Comparison of ENCODE assay signal across 20 mouse cellular contexts in genomic region chr9:90275500-90275899, GRCm38 (mm10). TPM values are rescaled to one million over a fixed set of nuclear protein-coding genes. Genes with fewer than 3 reads are reported as not detected.
DNase-seq lines count a peak whose midpoint lies in the region; ATAC-seq and TF ChIP-seq lines count a peak whose summit lies in the region.
"Had no signal": no experiment of that assay in that cellular context is flagged by ENCODE, and none has a peak within 500 bp of the region (broad histone marks: within the 10 kb centered on the region; RNA-seq: fewer than 3 reads in every experiment).

No protein-coding gene starts in this region.

- H3K27ac ChIP-seq in liver, embryonic 13.5 days = peak overlapping the region; percentile 24; the same call in 1 of the 2 replicates
- H3K27ac ChIP-seq in liver, embryonic 11.5 days (ENCODE audit: low read depth, low read length) = no peak overlapping the region
- no peak overlapping the region for H3K27ac ChIP-seq in limb, embryonic 11.5 days (replicated peaks; ENCODE audit: low read depth, low read length)
- peak overlapping the region; percentile 81 for H3K27ac ChIP-seq in stomach, postnatal 0 days (replicated peaks)
- H3K27ac ChIP-seq: embryonic facial prominence, embryonic 12.5 days; kidney, embryonic 15.5 days; liver, embryonic 14.5 days; midbrain, embryonic 13.5 days had no signal

- peaks cover 44% of the 10 kb centered on the region for H3K4me1 ChIP-seq in liver, embryonic 13.5 days (replicated peaks)
- no peaks in the 10 kb centered on the region for H3K4me1 ChIP-seq in liver, embryonic 11.5 days (replicated peaks; ENCODE audit: control insufficient read depth, insufficient read depth, low read length)
- H3K4me1 ChIP-seq in limb, embryonic 11.5 days (ENCODE audit: control insufficient read depth, insufficient read depth, low read length) = no peaks in the 10 kb centered on the region
- no peaks in the 10 kb centered on the region; the same call in 1 of the 2 replicates for H3K4me1 ChIP-seq in stomach, postnatal 0 days (replicated peaks; ENCODE audit: control insufficient read depth, insufficient read depth)
- H3K4me1 ChIP-seq: embryonic facial prominence, embryonic 12.5 days; midbrain, embryonic 13.5 days had no signal

- TF ChIP-seq CTCF in stomach, postnatal 0 days (IDR thresholded peaks at IDR 0.05; ENCODE audit: low read depth) = no peak

- no peak for TF ChIP-seq EP300 in stomach, postnatal 0 days (optimal IDR thresholded peaks at IDR 0.05)

- no peak for DNase-seq in liver, embryonic 13.5 days
- no peak for DNase-seq in liver, embryonic 11.5 days (ENCODE audit: low spot score)
- peak; percentile 7 for DNase-seq in limb, embryonic 11.5 days (ENCODE audit: low spot score)
- DNase-seq in lung, postnatal 10 days = peak; percentile 34
- peak; percentile 75 for DNase-seq in stomach, postnatal 0 days (ENCODE audit: low spot score)
- DNase-seq in cerebellum, postnatal 25 days = no peak
- no peak for DNase-seq in frontal cortex, adult 2 months (ENCODE audit: extremely low spot score in 1 of 2, low spot score in 1 of 2)
- DNase-seq: adrenal gland, postnatal 36 days; cerebellum, postnatal 36 days; gastrocnemius, postnatal 36 days; heart, postnatal 36 days; thymus, postnatal 14 days had no signal

- no peaks in the 10 kb centered on the region for H3K36me3 ChIP-seq in liver, embryonic 13.5 days
- H3K36me3 ChIP-seq in liver, embryonic 11.5 days (ENCODE audit: control insufficient read depth, insufficient read depth, low read length) = no peaks in the 10 kb centered on the region
- no peaks in the 10 kb centered on the region for H3K36me3 ChIP-seq in limb, embryonic 11.5 days (ENCODE audit: control insufficient read depth, insufficient read depth, low read length)
- no peaks in the 10 kb centered on the region for H3K36me3 ChIP-seq in stomach, postnatal 0 days (ENCODE audit: control insufficient read depth, insufficient read depth, low read length)
- H3K36me3 ChIP-seq: embryonic facial prominence, embryonic 12.5 days; heart, embryonic 12.5 days; kidney, embryonic 15.5 days; midbrain, embryonic 13.5 days had no signal

- no peak for ATAC-seq in liver, embryonic 13.5 days (ENCODE audit: low read depth)
- ATAC-seq in liver, embryonic 11.5 days (replicated peaks; ENCODE audit: low FRiP score) = no peak
- no peak for ATAC-seq in limb, embryonic 11.5 days (ENCODE audit: insufficient number of reproducible peaks, low FRiP score, low TSS enrichment, low read depth)
- ATAC-seq in stomach, postnatal 0 days (ENCODE audit: low FRiP score, low TSS enrichment) = peak; percentile 81
- ATAC-seq: activated CD4-positive, CD25-positive, alpha-beta regulatory T cell, adult 4 months; hindbrain, embryonic 16.5 days; midbrain, embryonic 13.5 days had no signal

- H3K27me3 ChIP-seq in liver, embryonic 13.5 days = no peaks in the 10 kb centered on the region
- H3K27me3 ChIP-seq in liver, embryonic 11.5 days (replicated peaks; ENCODE audit: control insufficient read depth, insufficient read depth, low read length) = no peaks in the 10 kb centered on the region
- no peaks in the 10 kb centered on the region for H3K27me3 ChIP-seq in limb, embryonic 11.5 days (ENCODE audit: control insufficient read depth, insufficient read depth, low read length)
- H3K27me3 ChIP-seq in stomach, postnatal 0 days (ENCODE audit: control insufficient read depth, insufficient read depth, low read length) = no peaks in the 10 kb centered on the region
- H3K27me3 ChIP-seq: embryonic facial prominence, embryonic 12.5 days; heart, embryonic 12.5 days; kidney, embryonic 15.5 days had no signal

- H3K4me3 ChIP-seq in liver, embryonic 13.5 days (replicated peaks) = no peak overlapping the region
- no peak overlapping the region for H3K4me3 ChIP-seq in liver, embryonic 11.5 days (ENCODE audit: low read depth, low read length)
- no peak overlapping the region for H3K4me3 ChIP-seq in limb, embryonic 11.5 days (ENCODE audit: low read depth, low read length)
- H3K4me3 ChIP-seq in stomach, postnatal 0 days (ENCODE audit: low read depth, low read length) = no peak overlapping the region
- H3K4me3 ChIP-seq: embryonic facial prominence, embryonic 12.5 days; heart, embryonic 12.5 days; kidney, embryonic 15.5 days; midbrain, embryonic 13.5 days; myocyte had no signal

- H3K9ac ChIP-seq in liver, embryonic 13.5 days = no peak overlapping the region
- H3K9ac ChIP-seq in liver, embryonic 11.5 days (ENCODE audit: low read depth, low read length) = no peak overlapping the region
- H3K9ac ChIP-seq in limb, embryonic 11.5 days (ENCODE audit: low read length) = no peak overlapping the region
- H3K9ac ChIP-seq in stomach, postnatal 0 days (ENCODE audit: low read length) = no peak overlapping the region
- H3K9ac ChIP-seq: embryonic facial prominence, embryonic 12.5 days; heart, embryonic 12.5 days; kidney, embryonic 15.5 days; liver, embryonic 14.5 days; midbrain, embryonic 13.5 days had no signal

- no peaks in the 10 kb centered on the region for H3K9me3 ChIP-seq in liver, embryonic 13.5 days (replicated peaks)
- H3K9me3 ChIP-seq in liver, embryonic 11.5 days (ENCODE audit: control insufficient read depth, low read length) = no peaks in the 10 kb centered on the region
- no peaks in the 10 kb centered on the region for H3K9me3 ChIP-seq in limb, embryonic 11.5 days (ENCODE audit: control insufficient read depth, low read length)
- H3K9me3 ChIP-seq in stomach, postnatal 0 days (ENCODE audit: control insufficient read depth, low read length) = no peaks in the 10 kb centered on the region
- H3K9me3 ChIP-seq: embryonic facial prominence, embryonic 12.5 days; heart, embryonic 12.5 days; kidney, embryonic 15.5 days; midbrain, embryonic 13.5 days had no signal

- WGBS in liver, embryonic 13.5 days (ENCODE audit: insufficient replicate concordance) = 65% methylated on average over 2 of the region's 2 CpGs
- 56% methylated on average over 2 of the region's 2 CpGs for WGBS in liver, embryonic 11.5 days
- WGBS in limb, embryonic 11.5 days = 67% methylated on average over 2 of the region's 2 CpGs
- 45% methylated on average over 2 of the region's 2 CpGs for WGBS in stomach, postnatal 0 days

- H3K4me2 ChIP-seq in liver, embryonic 13.5 days = no peak overlapping the region
- no peak overlapping the region for H3K4me2 ChIP-seq in liver, embryonic 11.5 days
- no peak overlapping the region for H3K4me2 ChIP-seq in limb, embryonic 11.5 days (ENCODE audit: low read depth, severe bottlenecking)
- H3K4me2 ChIP-seq in stomach, postnatal 0 days (replicated peaks; ENCODE audit: low read depth) = no peak overlapping the region
- H3K4me2 ChIP-seq: embryonic facial prominence, embryonic 12.5 days; heart, embryonic 12.5 days; kidney, embryonic 15.5 days; midbrain, embryonic 13.5 days had no signal

RNA-seq across cellular contexts. Expression of gene Tbc1d2b, which starts 4.9 kb away (rescaled TPM):
- 6.5 and 8.2 TPM in 2 replicates for polyA plus RNA-seq in liver, embryonic 13.5 days (2015; fragmentation: Nextera tagmentation; extraction: Ambion mirVana)
- polyA plus RNA-seq in liver, embryonic 11.5 days (2014; fragmentation: Nextera tagmentation; extraction: Ambion mirVana) = 13.2 and 14.2 TPM in 2 replicates
- 9.6 and 11.2 TPM in 2 replicates for polyA plus RNA-seq in limb, embryonic 11.5 days (2014; fragmentation: Nextera tagmentation; extraction: Ambion mirVana)
- polyA plus RNA-seq in stomach, postnatal 0 days (2015; fragmentation: Nextera tagmentation; extraction: Ambion mirVana) = 6.6 and 7.7 TPM in 2 replicates
- 10.1 and 10.9 TPM in 2 replicates for polyA plus RNA-seq in frontal cortex, adult 2 months (2012; rRNA removed)

Comparison
In these comparisons a context has a peak if more than half of its experiments do, and no peak if none do; other contexts are left out.
1. H3K27ac ChIP-seq: peak in liver, embryonic 13.5 days (single experiment) and stomach, postnatal 0 days (single experiment); none in liver, embryonic 11.5 days (single experiment) and limb, embryonic 11.5 days (single experiment).
2. DNase-seq: peak in limb, embryonic 11.5 days (single experiment), lung, postnatal 10 days (single experiment) and stomach, postnatal 0 days (single experiment); none in liver, embryonic 13.5 days (single experiment), liver, embryonic 11.5 days (single experiment), cerebellum, postnatal 25 days (0 of 2) and frontal cortex, adult 2 months (0 of 2).